Mouse (Mus musculus) 3134 (cell line): ENCODE data around the gene Pycard.
A peak's percentile ranks its signal among the peaks of the same experiment; 100 is the strongest.

Source experiments
- DNase-seq: peaks from one replicate; pipeline ENCODE4 v3.0.0-alpha.2; 2011; ENCODE audit warnings: low spot score; ENCODE audit not compliant: insufficient read length; ENCODE audit errors: extremely low read depth

Pycard gene

GRCm38 (mm10) chr7:128004150-128004486 is 10.5 kb upstream of the Pycard start:
- no peak for DNase-seq

GRCm38 (mm10) chr7:128003688-128004087 is 10.0 kb upstream of the Pycard start, which contains the start of gene Trim72:
Gene Trim72, plus strand, starts transcription at chr7:128003949.
- DNase-seq = no peak

GRCm38 (mm10) chr7:128003098-128003497 is 9.4 kb upstream of the Pycard start:
- no peak for DNase-seq

GRCm38 (mm10) chr7:128000068-128000950 is 6.6 kb upstream of the Pycard start:
- DNase-seq = no peak

GRCm38 (mm10) chr7:127999436-127999835 is 5.8 kb upstream of the Pycard start:
- no peak for DNase-seq

GRCm38 (mm10) chr7:127992488-127993340 is 953 bp downstream of the Pycard start:
- no peak for DNase-seq

GRCm38 (mm10) chr7:127991643-127992487 is 1.8 kb downstream of the Pycard start:
- peak; percentile 34 for DNase-seq

- no peak for DNase-seq
These were observed 4.8 kb downstream of the Pycard start for GRCm38 (mm10) chr7:127988904-127989303.

GRCm38 (mm10) chr7:127980606-127981005 is 13.1 kb downstream of the Pycard start:
- DNase-seq = no peak

GRCm38 (mm10) chr7:127978856-127979255 is 14.8 kb downstream of the Pycard start:
- DNase-seq = no peak

- DNase-seq = no peak
These were observed 19.2 kb downstream of the Pycard start for GRCm38 (mm10) chr7:127974413-127974930.

GRCm38 (mm10) chr7:127967922-127968828 is 25.5 kb downstream of the Pycard start:
- peak; percentile 90 for DNase-seq

- DNase-seq = peak; percentile 92
These were observed 26.4 kb downstream of the Pycard start, which contains the start of gene Fus for GRCm38 (mm10) chr7:127967004-127967921. Gene Fus, plus strand, starts transcription at chr7:127967457.

- peak; percentile 24 for DNase-seq
These were observed 27.2 kb downstream of the Pycard start for GRCm38 (mm10) chr7:127966371-127966918.

GRCm38 (mm10) chr7:127959364-127959763 is 34.3 kb downstream of the Pycard start:
- DNase-seq = no peak

- DNase-seq = no peak
These were observed 40.6 kb downstream of the Pycard start for GRCm38 (mm10) chr7:127952864-127953581.

GRCm38 (mm10) chr7:127946470-127947023 is 47.1 kb downstream of the Pycard start, which contains the start of gene Prss36:
Gene Prss36, minus strand, starts transcription at chr7:127946725.
- DNase-seq = peak; percentile 42
